Mouse (Mus musculus) mesoderm, embryonic 11.5 days (tissue): ENCODE results near the gene Ppie.
"Not testable (repeated sequence)": the region's sequence is repeated elsewhere in the genome, so short reads cannot be mapped to it uniquely, and the experiment has no call there.

Experiments used
- DNase-seq: peaks from one replicate; pipeline ENCODE4 v3.0.0-alpha.2; 2012; ENCODE audit warnings: low read depth, low spot score

Ppie gene

DNA sequence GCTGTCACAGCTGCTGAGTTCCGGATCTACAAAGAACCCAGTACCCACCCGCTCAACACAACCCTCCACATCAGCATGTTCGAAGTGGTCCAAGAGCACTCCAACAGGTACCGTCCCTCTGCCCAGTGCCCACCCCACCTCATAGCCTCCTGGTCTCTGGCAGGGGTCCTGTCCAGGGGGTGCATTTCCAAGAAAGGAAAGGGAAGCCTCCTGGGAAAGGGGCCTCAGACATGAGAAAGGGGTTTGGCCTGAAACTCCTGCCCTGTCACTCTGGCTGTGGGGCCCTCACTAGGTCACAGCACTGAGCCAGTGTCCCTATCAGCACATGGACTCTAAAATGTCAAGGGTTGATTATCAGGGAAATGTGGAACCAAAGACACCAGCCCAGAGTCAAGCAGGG is 25.1 kb downstream of the Ppie start:
- DNase-seq: not testable (repeated sequence)

GRCm38 (mm10) chr4:123112216-123112764 is 27.5 kb downstream of the Ppie start:
- no peak for DNase-seq

DNA sequence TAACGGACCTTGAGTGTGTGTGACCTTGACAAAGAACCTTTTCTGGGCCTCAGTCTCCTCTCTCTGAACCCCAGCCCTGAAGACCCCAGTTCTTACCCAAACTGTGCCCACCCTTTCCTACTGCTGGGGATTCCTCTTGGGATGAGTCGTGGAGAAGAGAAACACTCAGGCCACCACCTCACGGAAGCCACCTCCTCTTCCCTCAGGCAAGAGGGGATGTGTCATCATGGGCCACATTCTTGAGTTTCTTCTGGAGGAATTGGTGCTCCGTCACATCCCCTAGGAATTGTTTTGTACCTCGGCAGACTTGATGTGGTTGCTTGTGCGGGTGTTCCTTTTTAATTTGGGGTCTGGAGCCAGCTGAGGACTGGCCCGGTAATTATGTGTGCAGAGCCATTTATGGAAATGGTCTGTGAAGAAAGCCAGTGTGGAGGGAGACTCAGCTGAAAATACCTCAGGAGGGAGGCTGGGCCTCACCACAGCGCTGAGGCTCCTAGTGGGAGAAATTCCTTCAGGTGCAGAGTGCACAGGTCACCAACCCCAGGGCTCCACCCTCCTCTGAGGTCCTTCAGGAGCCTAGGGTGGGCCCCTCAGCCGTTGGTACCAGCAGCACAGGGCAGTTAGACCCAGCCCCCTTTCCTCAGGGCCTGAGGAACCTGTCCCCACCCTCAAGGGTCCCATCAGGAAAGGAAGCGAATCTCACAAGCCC is 28.3 kb downstream of the Ppie start:
- DNase-seq: not testable (repeated sequence)

GRCm38 (mm10) chr4:123110751-123111150 is 29.0 kb downstream of the Ppie start:
- DNase-seq: no peak

GRCm38 (mm10) chr4:123108056-123108455 is 31.7 kb downstream of the Ppie start:
- DNase-seq: no peak

DNA sequence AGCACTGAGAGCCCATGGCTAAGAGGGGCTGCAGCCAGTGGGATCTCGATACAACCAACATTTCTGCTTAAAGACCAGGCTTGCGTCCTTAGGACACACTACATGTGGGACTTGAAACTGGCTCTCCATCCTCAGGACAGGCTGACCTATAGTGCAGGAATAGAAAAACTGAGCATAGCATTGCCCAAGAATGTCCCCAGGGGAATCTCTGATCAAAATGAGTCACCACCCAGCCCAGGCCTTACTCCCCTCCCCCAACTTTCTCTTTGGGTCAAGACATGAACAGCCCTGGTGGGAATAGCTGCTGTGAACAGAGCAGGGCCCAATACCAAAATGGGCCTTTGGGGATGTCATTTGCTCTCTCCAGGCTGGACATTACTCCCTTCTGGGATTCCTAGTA is 32.9 kb downstream of the Ppie start:
- DNase-seq: no peak

- DNase-seq: not testable (repeated sequence)
These were observed 33.8 kb downstream of the Ppie start for GRCm38 (mm10) chr4:123105929-123106328.

DNA sequence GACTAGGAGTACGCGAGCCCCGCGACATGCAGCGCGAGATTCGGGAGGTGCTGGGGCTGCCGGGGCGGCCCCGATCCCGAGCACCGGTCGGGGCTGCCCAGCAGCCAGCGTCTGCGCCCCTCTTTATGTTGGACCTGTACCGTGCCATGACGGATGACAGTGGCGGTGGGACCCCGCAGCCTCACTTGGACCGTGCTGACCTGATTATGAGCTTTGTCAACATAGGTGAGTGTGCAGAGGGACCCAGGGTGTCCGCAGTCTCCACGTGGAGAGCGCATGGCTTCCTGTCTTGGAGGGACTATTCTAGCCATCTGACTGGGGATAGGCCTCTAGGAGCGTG is 34.3 kb downstream of the Ppie start:
- DNase-seq: no peak

DNA sequence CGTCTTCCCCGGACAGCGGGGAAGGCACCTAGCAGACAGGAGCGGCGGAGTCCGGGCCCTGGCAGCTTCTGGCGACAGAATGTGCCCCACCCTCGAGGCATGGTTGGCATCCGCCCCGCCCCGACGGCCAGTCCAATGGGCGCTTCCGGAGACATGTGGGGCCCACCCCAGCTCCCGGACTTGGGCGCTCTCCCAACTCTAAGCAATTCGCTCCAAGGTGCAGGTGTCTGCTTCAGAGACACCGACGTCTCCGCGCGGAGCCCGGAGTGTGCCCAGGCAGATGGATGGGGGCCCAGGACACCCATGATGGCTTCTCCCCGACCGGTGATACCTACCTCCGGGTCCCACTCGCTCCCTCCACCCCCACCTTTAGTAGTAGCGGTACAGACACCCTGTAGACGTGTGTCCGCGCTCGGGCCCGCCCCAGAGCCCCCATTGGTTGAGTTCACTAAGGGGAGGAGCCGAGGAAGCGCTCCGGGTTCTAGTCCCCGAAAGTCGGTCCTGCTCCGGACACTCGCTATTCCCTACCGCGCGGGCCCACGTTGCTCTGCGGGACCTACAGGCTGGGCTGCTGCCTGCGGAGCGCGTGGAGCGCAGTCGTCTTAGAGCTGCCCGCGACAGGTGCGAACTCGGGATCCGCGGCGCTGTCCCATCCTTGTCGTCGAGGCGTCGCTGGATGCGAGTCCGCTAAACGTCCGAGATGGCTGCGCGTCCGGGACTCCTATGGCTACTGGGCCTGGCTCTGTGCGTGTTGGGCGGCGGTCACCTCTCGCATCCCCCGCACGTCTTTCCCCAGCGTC is 34.9 kb downstream of the Ppie start, which contains the start of gene Bmp8b:
Gene Bmp8b (plus strand): TSS at position 515 of the 800 bp plus-strand sequence.
- no peak for DNase-seq

DNA sequence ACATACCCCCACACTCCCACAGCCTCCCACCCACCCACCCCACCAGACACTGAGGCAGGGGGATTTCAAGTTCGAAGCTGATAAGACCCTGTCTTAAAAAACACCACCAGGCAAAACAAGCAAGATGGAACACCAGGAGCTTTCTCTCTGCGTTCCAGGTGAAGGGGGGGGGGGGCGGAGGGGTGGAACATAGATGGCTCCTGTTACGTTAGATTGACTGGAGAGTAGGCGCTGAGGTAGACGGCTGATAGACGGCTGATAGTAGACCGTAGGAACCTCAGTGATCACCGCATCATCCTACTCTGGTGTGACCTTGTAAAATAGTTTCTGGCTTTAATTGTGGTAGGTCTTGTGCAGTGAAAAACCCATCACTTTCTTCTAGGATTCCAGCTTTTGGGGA is 45.9 kb downstream of the Ppie start:
- DNase-seq: no peak

DNA sequence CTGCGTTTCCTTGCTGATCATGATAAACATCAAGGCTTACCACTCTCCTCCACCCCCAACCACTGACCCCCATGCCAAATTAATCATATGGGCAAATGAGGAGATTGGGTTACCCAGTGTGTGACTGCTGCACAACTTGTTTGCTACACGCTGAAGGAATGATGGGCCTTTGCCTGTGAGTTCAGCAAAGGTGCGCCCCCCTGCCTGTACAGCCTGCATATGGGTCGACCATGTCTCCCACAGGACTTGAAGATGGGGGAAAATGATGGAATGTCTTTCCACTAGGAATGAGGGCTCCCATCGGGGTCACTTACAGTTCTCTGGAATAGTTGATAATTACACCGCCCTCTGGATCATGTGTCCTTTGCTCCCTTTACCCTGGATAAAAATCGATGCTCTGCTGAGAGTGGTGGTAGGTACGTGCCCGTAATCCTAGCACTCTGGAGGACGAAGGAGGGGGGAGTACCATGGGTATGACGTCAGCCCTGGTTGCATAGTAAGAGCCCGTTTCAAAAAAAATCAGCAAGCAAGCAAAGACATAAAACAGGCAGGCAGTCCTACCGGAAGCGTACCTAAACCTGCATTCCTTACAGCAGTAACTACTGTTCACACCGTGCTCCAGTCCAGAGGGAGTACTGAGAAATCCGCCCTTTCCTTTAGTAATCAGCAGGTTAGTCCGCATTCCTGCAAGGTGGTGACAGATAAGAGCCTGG is 46.5 kb downstream of the Ppie start:
- no peak for DNase-seq

DNA sequence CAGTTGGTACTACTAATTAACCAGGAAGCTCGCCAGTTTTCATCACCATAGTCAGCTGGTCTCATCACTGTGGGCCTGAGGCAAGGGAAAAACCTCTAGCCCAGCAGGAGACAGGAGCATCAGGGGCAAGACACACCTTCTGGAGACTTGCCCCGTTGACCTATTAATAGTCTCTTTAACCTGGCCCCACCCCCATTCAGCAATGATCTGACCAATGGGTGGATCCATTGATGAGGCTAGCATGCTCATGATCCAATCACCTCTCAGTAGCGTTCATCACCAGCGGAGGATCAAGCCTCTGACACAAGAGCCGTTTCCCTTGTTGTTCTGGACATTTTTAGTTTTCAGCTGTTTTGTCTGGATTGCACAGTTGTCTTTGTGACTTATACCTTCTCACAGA is 47.1 kb downstream of the Ppie start:
- no peak for DNase-seq

DNA sequence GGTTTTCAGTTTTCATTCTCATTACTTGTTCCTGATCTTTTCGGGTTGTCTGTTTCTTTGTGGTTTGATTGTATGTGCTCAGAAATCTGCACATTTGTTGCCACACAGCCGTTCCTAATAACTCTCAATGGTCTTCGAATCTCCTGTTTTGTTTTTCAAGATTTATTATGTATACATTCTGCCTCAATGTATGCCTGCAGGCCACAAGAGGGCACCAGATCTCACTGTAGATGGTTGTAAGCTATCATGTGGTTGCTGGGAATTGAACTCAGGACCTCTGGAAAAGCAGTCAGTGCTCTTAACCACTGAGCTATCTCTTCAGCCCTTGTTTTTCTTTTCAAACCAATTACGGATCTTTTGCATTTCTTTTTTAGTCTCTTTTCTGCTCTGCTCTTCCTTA is 53.4 kb downstream of the Ppie start:
- DNase-seq: no peak

GRCm38 (mm10) chr4:123085290-123085689 is 54.5 kb downstream of the Ppie start:
- DNase-seq: no peak

GRCm38 (mm10) chr4:123083323-123083902 is 56.3 kb downstream of the Ppie start:
- no peak for DNase-seq

- peak; percentile 79 for DNase-seq
These were observed 57.2 kb downstream of the Ppie start for GRCm38 (mm10) chr4:123082283-123083163.

DNA sequence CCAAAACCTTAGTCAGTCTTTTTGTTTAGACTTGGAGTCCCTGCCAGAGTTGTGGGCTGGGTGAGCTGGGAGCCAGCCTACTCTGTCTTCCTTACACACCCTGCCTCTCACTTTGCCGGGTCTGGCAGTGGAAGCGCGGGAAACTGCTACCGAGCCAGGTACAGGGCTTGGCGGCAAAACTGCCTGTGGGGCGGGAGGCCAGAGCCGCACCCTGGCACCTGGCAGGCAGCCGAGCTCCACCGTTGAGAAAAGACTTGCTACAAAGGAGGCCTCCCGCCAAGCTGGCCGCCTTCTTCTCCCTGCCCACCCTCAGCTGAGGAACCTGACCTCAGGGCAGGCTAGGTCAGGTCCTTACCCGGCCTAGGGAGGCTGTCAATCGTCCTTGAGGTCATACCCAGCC is 59.0 kb downstream of the Ppie start:
- no peak for DNase-seq

- DNase-seq: no peak
These were observed 61.5 kb downstream of the Ppie start for GRCm38 (mm10) chr4:123078231-123078630.
